Mouse (Mus musculus) liver, adult 2 months (tissue): Measurements from ENCODE around the gene Pdlim5.

ENCODE experiments used
- CTCF ChIP-seq: fragments of 200-500 bp; IDR thresholded peaks from 2 replicates; pipeline ENCODE4 v1.5.1; 2011; ENCODE audit warnings: low read depth, low read length, control low read depth
- POLR2A ChIP-seq: fragments of 200-500 bp; IDR thresholded peaks from 2 replicates; pipeline ENCODE4 v1.6.1; 2011; ENCODE audit warnings: low read length, control low read depth; ENCODE audit not compliant: insufficient read depth; ENCODE audit errors: extremely low read depth

DNA sequence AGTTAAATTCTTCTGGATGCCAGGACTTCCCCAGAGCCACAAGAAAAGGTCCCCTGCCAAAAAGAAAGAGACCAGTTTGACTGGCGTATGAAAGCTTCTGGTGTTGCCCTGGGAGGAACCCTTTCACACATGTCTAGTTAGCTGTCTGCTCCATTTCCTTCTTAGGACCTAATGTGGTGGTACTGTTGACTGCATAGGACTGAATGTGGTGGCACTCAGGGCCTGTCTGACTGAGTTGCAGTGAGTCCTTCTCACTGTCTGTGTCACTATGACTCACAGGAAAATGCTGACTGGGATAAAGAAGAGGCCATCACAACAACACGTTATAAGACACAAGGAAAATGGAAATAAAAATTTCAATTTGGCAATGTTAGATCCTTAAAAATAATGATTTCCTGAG lies 146.0 kb downstream of the Pdlim5 start:
- TF ChIP-seq POLR2A = no peak
- no peak for TF ChIP-seq CTCF
